Mouse (Mus musculus) MEL (cell line): ENCODE data around the gene Kntc1.

Experiments
- CTCF ChIP-seq, 3 experiments: IDR thresholded peaks in 2 of 3; conservative IDR thresholded peaks in 1 of 3; 2 replicates each; pipeline ENCODE4 v1.5.1; 2011 to 2012; ENCODE audit warnings: low read length in 3 of 3, low read depth in 2 of 3, mild to moderate bottlenecking in 2 of 3, improper control_type of control experiment in 1 of 3, inconsistent platforms in 1 of 3, mixed read lengths in 1 of 3, moderate library complexity in 1 of 3; ENCODE audit not compliant: control insufficient read depth in 1 of 3, insufficient read depth in 1 of 3, poor library complexity in 1 of 3, severe bottlenecking in 1 of 3
- E2F4 ChIP-seq: IDR thresholded peaks from 2 replicates; pipeline ENCODE4 v1.6.1; 2011; ENCODE audit warnings: low read depth, low read length, improper control_type of control experiment, borderline replicate concordance
- MXI1 ChIP-seq: IDR thresholded peaks from 2 replicates; pipeline ENCODE4 v1.6.1; 2011; ENCODE audit warnings: mild to moderate bottlenecking, low read depth, low read length, improper control_type of control experiment
- TCF12 ChIP-seq: IDR thresholded peaks from 2 replicates; pipeline ENCODE4 v1.6.1; 2014; ENCODE audit warnings: low read depth, mild to moderate bottlenecking, inconsistent platforms, low read length, improper control_type of control experiment, moderate library complexity

GRCm38 (mm10) chr5:123858798-123859197, 109.3 kb downstream of the Kntc1 start:
- TF ChIP-seq TCF12 (no peak), CTCF (IDR thresholded peaks at IDR 0.05 in 2 of 3, conservative IDR thresholded peaks at IDR 0.05 in 1 of 3; ENCODE audit: control insufficient read depth in 1 of 3, insufficient read depth in 1 of 3, low read depth in 2 of 3, low read length in 3 of 3, poor library complexity in 1 of 3, severe bottlenecking in 1 of 3) (no peak), E2F4 (no peak), MXI1 (no peak)
